Mouse (Mus musculus): Measurements from ENCODE around the gene Crebzf.

- no peak for TF ChIP-seq POLR2A (IDR thresholded peaks at IDR 0.05; ENCODE audit: low read depth, low read length)
- no peak for TF ChIP-seq CTCF (IDR thresholded peaks at IDR 0.05; ENCODE audit: extremely low read depth, insufficient read depth, insufficient read length, insufficient replicate concordance)
These were observed 15.5 kb upstream of the Crebzf start for GRCm38 (mm10) chr7:90427006-90427405.
